Mouse (Mus musculus) yolk sac, embryonic 10.5 days (tissue): ENCODE results near the gene Lrrc46.
A peak's percentile ranks its signal among the peaks of the same experiment; 100 is the strongest.

ENCODE experiments used
- DNase-seq: peaks from one replicate; pipeline ENCODE4 v3.0.0-alpha.2; 2017; ENCODE audit warnings: low spot score

Lrrc46 gene

GRCm38 (mm10) chr11:97009198-97009790, 31.9 kb downstream of the Lrrc46 start:
- DNase-seq, result no peak

GRCm38 (mm10) chr11:97007093-97007794, 34.0 kb downstream of the Lrrc46 start:
- DNase-seq, result no peak

GRCm38 (mm10) chr11:97003170-97003569, 38.0 kb downstream of the Lrrc46 start:
- no peak for DNase-seq

GRCm38 (mm10) chr11:96997380-96997956, 43.7 kb downstream of the Lrrc46 start:
- DNase-seq, result no peak

- DNase-seq, result no peak
These were observed 44.3 kb downstream of the Lrrc46 start for GRCm38 (mm10) chr11:96996773-96997379.

- no peak for DNase-seq
These were observed 45.1 kb downstream of the Lrrc46 start for GRCm38 (mm10) chr11:96995836-96996772.

- DNase-seq, result no peak
These were observed 46.2 kb downstream of the Lrrc46 start for GRCm38 (mm10) chr11:96995031-96995430.

GRCm38 (mm10) chr11:96992722-96993311, 48.4 kb downstream of the Lrrc46 start:
- DNase-seq, result peak; percentile 69

GRCm38 (mm10) chr11:96991501-96991900, 49.7 kb downstream of the Lrrc46 start:
- DNase-seq, result no peak

- no peak for DNase-seq
These were observed 53.1 kb downstream of the Lrrc46 start for GRCm38 (mm10) chr11:96987873-96988655.

GRCm38 (mm10) chr11:96986463-96986862, 54.7 kb downstream of the Lrrc46 start:
- DNase-seq, result no peak

- DNase-seq, result no peak
These were observed 56.3 kb downstream of the Lrrc46 start for GRCm38 (mm10) chr11:96984903-96985302.
